Mouse (Mus musculus) kidney, postnatal 4 days (tissue): ENCODE data around the gene Timd4.

Source experiments
- DNase-seq, 2 experiments: peaks; one replicate each; pipeline ENCODE4 v3.0.0; 2021; ENCODE audit warnings: mixed read lengths in 2 of 2

Gene Timd4

GRCm38 (mm10) chr11:46810511-46810910 lies at the start of gene Timd4:
TSS of gene Timd4 (plus strand) at chr11:46810800.
- DNase-seq = no peak

- no peak for DNase-seq
Observed at GRCm38 (mm10) chr11:46776879-46777278, 33.7 kb upstream of the Timd4 start.

- DNase-seq = peak in 1 of 2 experiments; percentile 3
Observed at GRCm38 (mm10) chr11:46779811-46780210, 30.8 kb upstream of the Timd4 start.

GRCm38 (mm10) chr11:46804440-46804839 lies 6.2 kb upstream of the Timd4 start:
- no peak for DNase-seq

GRCm38 (mm10) chr11:46817692-46818091 lies 7.1 kb downstream of the Timd4 start:
- no peak for DNase-seq

- peak in 1 of 2 experiments; percentile 4 for DNase-seq
Observed at GRCm38 (mm10) chr11:46819930-46820329, 9.3 kb downstream of the Timd4 start.

GRCm38 (mm10) chr11:46830348-46830747 lies 19.7 kb downstream of the Timd4 start:
- DNase-seq = no peak

GRCm38 (mm10) chr11:46835080-46835479 lies 24.5 kb downstream of the Timd4 start:
- DNase-seq = no peak

GRCm38 (mm10) chr11:46842015-46842726 lies 31.6 kb downstream of the Timd4 start:
- DNase-seq = no peak

- DNase-seq = peak; percentile 20 to 44
Observed at GRCm38 (mm10) chr11:46846661-46847060, 36.1 kb downstream of the Timd4 start.

GRCm38 (mm10) chr11:46847827-46848220 lies 37.2 kb downstream of the Timd4 start:
- peak in 1 of 2 experiments; percentile 7 for DNase-seq

GRCm38 (mm10) chr11:46848221-46848971 lies 37.8 kb downstream of the Timd4 start:
- peak; percentile 40 to 51 for DNase-seq

GRCm38 (mm10) chr11:46864809-46865208 lies 54.2 kb downstream of the Timd4 start:
- peak; percentile 48 to 51 for DNase-seq

GRCm38 (mm10) chr11:46868594-46868993 lies 58.0 kb downstream of the Timd4 start:
- no peak for DNase-seq

- DNase-seq = no peak
Observed at GRCm38 (mm10) chr11:46875774-46876173, 65.2 kb downstream of the Timd4 start.

- no peak for DNase-seq
Observed at GRCm38 (mm10) chr11:46882456-46882855, 71.9 kb downstream of the Timd4 start.

GRCm38 (mm10) chr11:46889093-46889492 lies 78.5 kb downstream of the Timd4 start:
- DNase-seq = no peak
